Mouse (Mus musculus) heart, postnatal 0 days (tissue): Measurements from ENCODE around the gene Tbr1.

ENCODE experiments used
- CTCF ChIP-seq: IDR thresholded peaks from 2 replicates; pipeline ENCODE4 v1.5.1; 2016; ENCODE audit warnings: antibody characterized with exemption, control low read depth, low read depth
- EP300 ChIP-seq: IDR thresholded peaks from 2 replicates; pipeline ENCODE4 v1.6.1; 2016; ENCODE audit warnings: antibody characterized with exemption, low read depth

DNA sequence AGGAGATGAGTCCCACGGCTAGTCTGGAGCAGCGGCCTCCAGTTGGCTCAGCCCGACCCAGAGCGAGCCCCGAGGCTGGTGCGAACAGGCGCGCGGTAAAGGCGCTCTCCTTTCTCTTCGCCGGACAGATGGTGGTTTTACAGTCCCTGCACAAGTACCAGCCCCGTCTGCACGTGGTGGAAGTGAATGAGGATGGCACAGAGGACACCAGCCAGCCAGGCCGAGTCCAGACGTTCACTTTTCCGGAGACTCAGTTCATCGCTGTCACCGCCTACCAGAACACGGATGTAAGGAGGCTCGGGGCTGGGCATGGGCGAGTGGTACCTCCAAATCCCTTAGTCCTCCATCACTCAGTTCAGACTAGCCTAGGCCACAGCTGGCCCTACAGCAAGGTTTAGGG lies 4.4 kb downstream of the Tbr1 start:
- TF ChIP-seq EP300 (no peak), CTCF (no peak)
